Mouse (Mus musculus): ENCODE measurements around the gene Zbtb20.

DNA sequence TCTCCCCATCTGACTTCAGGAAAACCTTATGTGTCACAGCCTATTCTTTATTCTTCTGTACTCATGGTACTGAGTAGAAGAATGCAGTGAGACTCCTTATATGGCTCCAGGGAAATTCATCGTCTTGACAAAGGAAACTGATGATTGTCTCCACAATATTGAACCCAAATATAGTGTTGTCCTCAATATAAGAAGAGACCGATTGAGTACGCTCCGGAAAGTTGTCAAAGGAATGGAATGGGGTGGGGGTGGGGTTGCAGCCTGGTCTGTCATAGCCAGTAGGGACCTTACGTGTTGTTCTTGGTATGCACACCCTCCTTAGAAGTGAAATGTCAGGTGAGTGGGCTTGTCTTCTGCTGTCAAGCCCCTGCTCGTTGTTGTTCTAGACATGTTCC, 488.8 kb downstream of the Zbtb20 start:
- TF ChIP-seq CTCF (IDR thresholded peaks at IDR 0.05; ENCODE audit: control insufficient read depth, insufficient read depth, insufficient replicate concordance, low read depth, low read length) (no peak), POLR2A (IDR thresholded peaks at IDR 0.05; ENCODE audit: control insufficient read depth, low read depth, low read length) (no peak)
